Mouse (Mus musculus): Measurements from ENCODE around the gene Capn7. TPM values are rescaled to one million over a fixed set of nuclear protein-coding genes. Genes with fewer than 3 reads are reported as not detected.
A peak's percentile ranks its signal among the peaks of the same experiment; 100 is the strongest.

The Capn7 gene
- total and polyA plus RNA-seq, 2 experiments from 2014 or later = 51.4 to 71.3 TPM

DNA sequence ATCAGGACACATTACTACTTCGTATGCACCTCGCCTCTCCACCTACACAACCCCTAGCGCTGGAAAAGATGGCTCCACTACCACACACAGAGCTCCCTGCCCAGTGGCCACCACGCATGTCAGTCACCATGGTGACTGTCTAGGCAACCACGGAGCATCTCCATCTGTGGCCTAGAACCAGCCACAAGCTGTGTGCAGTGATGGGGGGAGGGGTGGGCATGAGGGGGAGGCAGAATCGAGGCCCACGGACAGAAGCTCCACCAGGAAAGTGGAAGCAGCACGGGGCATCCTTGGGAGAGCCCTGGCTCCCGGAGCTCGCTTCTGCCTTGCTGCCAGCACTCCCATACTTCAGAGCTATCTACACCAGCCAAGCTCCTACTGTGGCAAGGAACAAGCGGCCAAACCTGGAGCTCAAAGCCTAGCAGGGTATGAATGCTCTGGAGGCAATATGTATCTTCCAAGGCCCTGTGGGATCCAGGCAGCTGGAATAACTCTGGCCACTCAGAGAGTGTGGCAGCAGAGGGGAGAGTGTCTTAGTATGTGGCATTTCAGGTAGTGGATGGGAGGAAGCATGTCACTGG is 47.1 kb downstream of the Capn7 start:
- no peak for TF ChIP-seq CTCF (IDR thresholded peaks at IDR 0.05; ENCODE audit: low read depth)
- ATAC-seq = peak; percentile 78
- Histone ChIP-seq H3K27ac (ENCODE audit: low read depth, low read length) (no peak overlapping the region), H3K4me2 (ENCODE audit: low read depth) (no peak overlapping the region), H3K9me3 (ENCODE audit: low read length) (no peaks in the 10 kb centered on the region), H3K4me3 (ENCODE audit: low read depth, low read length) (no peak overlapping the region), H3K27me3 (ENCODE audit: insufficient read depth, low read length) (no peaks in the 10 kb centered on the region), H3K4me1 (ENCODE audit: insufficient read depth) (no peaks in the 10 kb centered on the region), H3K36me3 (ENCODE audit: insufficient read depth) (peaks cover 20% of the 10 kb centered on the region), H3K9ac (no peak overlapping the region)
- DNase-seq = no peak
- WGBS = 75% methylated on average over 11 of the region's 11 CpGs

DNA sequence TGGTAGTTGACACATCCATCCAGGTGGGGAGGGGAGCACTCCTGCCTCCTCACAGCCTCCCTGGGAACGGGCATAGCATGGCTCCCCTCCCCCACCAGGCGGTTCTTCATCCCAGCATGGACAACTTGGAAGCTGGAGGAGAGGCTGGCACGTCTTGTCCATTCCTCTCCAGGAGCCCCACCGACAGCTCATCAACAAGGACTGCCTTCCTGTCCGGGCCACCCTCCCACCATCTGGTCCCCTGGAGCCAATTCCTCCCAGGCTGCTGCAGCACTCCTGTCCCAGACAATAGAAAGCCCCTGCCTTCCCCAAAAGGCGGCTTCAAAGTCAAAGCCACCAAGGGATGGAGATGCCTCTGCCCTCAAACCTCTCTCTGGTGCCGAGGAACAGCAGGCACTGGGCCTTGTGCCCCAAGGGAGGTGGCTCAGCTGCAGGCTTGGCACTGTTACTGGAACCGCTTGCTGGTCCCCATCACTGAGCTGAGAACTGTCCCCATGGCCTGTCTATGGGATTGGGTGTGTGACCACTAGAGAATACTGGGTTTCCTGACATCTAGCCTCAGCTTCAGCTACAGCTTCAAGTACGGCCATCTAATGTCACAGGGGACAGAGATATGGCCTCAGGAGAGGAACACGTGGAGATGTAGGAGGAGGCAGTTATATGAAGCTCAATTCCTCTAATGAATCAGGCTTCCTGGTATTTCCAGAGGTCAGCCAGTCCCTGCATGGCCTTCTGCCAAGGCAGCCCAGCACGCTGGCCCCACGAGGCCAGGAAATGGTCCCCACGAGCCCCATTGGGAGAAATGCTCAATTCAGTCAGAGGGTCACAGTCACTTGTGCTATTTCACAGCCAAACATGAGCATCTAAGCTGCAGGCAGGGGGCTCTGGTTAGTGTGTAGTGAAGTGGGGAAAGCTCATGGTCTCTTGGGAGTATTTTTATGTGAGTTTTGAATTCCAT is 48.2 kb downstream of the Capn7 start:
- no peaks in the 10 kb centered on the region for H3K9me3 ChIP-seq (ENCODE audit: low read length)
- DNase-seq (no peak), ATAC-seq (no peak)
- H3K27ac ChIP-seq (ENCODE audit: low read depth, low read length) = peak overlapping the region; percentile 40; the same call in 1 of the 2 replicates
- H3K4me1 ChIP-seq (ENCODE audit: insufficient read depth) = no peaks in the 10 kb centered on the region
- TF ChIP-seq CTCF (IDR thresholded peaks at IDR 0.05; ENCODE audit: low read depth) = no peak
- 70% methylated on average over 13 of the region's 13 CpGs for WGBS
- H3K4me3 ChIP-seq (ENCODE audit: low read depth, low read length) = no peak overlapping the region
- peaks cover 12% of the 10 kb centered on the region; the same call in 1 of the 2 replicates for H3K36me3 ChIP-seq (ENCODE audit: insufficient read depth)
- no peaks in the 10 kb centered on the region for H3K27me3 ChIP-seq (ENCODE audit: insufficient read depth, low read length)
- no peak overlapping the region for H3K4me2 ChIP-seq (ENCODE audit: low read depth)
- no peak overlapping the region for H3K9ac ChIP-seq

DNA sequence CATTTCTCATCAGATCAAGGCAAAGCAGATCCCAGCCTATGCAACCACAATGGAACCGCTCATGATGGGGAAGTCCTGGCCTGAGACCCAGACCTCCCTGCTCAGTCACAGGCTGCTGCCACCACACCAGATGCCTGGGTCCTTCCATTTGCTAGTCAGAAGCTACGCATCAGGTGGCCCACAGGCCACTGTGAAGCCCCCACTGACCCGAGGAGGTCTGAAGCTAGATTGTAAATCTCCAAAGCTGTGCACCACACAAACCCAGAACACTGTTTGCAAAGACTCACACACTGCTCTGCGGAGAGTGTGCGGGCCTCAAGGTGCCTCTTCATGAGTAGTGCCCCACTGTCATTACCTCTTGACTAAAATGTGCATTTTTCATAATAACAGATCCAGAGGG is 49.0 kb downstream of the Capn7 start:
- H3K27ac ChIP-seq (ENCODE audit: low read depth, low read length) = no peak overlapping the region
- no peak for TF ChIP-seq CTCF (IDR thresholded peaks at IDR 0.05; ENCODE audit: low read depth)
- H3K4me3 ChIP-seq (ENCODE audit: low read depth, low read length) = no peak overlapping the region
- DNase-seq (no peak), ATAC-seq (no peak)
- H3K4me1 ChIP-seq (ENCODE audit: insufficient read depth) = no peaks in the 10 kb centered on the region
- H3K36me3 ChIP-seq (ENCODE audit: insufficient read depth) = peaks cover 12% of the 10 kb centered on the region; the same call in 1 of the 2 replicates
- H3K4me2 ChIP-seq (ENCODE audit: low read depth) = no peak overlapping the region
- 96% methylated on average over 5 of the region's 5 CpGs for WGBS
- H3K9me3 ChIP-seq (ENCODE audit: low read length) = no peaks in the 10 kb centered on the region
- H3K27me3 ChIP-seq (ENCODE audit: insufficient read depth, low read length) = no peaks in the 10 kb centered on the region
- no peak overlapping the region for H3K9ac ChIP-seq

DNA sequence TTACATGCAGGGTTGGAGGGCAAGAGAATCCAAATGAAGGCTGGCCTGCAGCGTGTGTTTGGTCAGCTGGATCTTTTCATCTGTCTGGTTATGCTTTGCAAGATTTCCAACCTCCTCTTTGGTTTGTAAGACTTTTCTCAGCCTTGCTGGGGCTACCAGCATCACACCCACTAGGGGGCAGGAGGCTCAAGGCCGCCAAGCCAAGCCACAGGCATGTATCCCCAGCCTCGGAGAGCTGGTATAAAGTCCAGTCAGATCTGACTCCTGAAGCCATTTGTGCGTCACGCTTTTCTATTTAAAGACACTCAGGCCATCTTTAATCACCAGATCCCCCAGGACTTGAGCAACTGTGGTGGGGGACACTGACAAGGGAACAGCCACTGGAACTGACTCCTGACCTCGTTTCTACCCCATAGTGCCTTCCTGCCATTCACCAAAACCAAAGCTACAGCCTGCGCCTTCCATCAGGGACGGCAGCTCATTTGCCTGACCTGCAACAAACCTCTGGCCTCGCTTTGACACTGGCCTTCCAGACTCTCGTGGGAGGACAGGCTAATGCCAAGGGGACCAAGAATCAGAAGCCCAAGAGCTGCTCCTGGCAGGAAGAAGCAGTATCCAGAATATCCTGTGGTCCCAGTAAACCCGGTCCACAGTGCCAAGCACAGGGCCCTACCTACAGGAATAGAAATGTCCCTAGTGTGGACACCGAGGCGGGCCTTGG is 49.7 kb downstream of the Capn7 start:
- Histone ChIP-seq H3K9me3 (ENCODE audit: low read length) (no peaks in the 10 kb centered on the region), H3K9ac (no peak overlapping the region), H3K36me3 (ENCODE audit: insufficient read depth) (peaks cover 12% of the 10 kb centered on the region; the same call in 1 of the 2 replicates), H3K4me3 (ENCODE audit: low read depth, low read length) (no peak overlapping the region), H3K27ac (ENCODE audit: low read depth, low read length) (no peak overlapping the region), H3K4me1 (ENCODE audit: insufficient read depth) (no peaks in the 10 kb centered on the region), H3K4me2 (ENCODE audit: low read depth) (no peak overlapping the region), H3K27me3 (ENCODE audit: insufficient read depth, low read length) (no peaks in the 10 kb centered on the region)
- peak; percentile 54; the same call in 1 of the 2 replicates for ATAC-seq
- peak; percentile 62 for DNase-seq
- 56% methylated on average over 13 of the region's 13 CpGs for WGBS
- peak; percentile 76 for TF ChIP-seq CTCF (IDR thresholded peaks at IDR 0.05; ENCODE audit: low read depth)

DNA sequence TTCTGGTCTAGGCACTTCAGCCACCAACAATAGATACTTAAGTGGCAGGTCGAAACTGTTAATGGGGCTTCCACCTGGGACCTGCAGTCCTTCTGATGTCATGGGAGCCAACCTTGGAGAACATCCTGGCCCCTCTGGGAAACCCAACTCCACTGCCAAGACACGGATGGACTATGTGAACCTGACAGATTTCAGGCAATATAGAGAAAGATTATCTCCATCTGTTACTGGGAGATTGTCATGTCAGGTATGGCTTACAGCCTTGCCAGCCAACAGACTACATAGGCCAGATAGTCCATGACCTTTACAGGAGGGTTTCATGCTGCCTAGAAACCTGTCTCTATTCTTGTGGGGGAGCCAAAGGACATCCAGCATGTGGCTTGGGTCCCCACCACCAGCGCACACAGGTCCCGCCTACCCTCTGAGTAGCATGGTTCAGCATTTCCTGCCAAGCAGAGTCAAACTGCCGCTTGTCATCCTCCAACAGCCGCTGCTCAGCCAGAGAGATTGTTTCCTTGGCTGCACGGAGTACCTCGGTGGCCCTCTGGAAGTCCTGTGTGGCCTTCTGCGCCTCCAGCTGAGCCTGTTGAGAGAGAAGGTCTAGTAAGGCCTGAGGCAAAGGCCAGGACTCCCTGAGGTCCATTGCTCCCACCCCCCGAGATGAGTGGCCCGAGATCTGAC is 51.0 kb downstream of the Capn7 start:
- Histone ChIP-seq H3K27ac (ENCODE audit: low read depth, low read length) (no peak overlapping the region), H3K4me1 (ENCODE audit: insufficient read depth) (no peaks in the 10 kb centered on the region), H3K4me3 (ENCODE audit: low read depth, low read length) (no peak overlapping the region), H3K9me3 (ENCODE audit: low read length) (no peaks in the 10 kb centered on the region), H3K36me3 (ENCODE audit: insufficient read depth) (peaks cover 12% of the 10 kb centered on the region; the same call in 1 of the 2 replicates), H3K27me3 (ENCODE audit: insufficient read depth, low read length) (no peaks in the 10 kb centered on the region), H3K4me2 (ENCODE audit: low read depth) (no peak overlapping the region), H3K9ac (no peak overlapping the region)
- DNase-seq (no peak), ATAC-seq (no peak)
- no peak for TF ChIP-seq CTCF (IDR thresholded peaks at IDR 0.05; ENCODE audit: low read depth)
- 82% methylated on average over 11 of the region's 11 CpGs for WGBS

DNA sequence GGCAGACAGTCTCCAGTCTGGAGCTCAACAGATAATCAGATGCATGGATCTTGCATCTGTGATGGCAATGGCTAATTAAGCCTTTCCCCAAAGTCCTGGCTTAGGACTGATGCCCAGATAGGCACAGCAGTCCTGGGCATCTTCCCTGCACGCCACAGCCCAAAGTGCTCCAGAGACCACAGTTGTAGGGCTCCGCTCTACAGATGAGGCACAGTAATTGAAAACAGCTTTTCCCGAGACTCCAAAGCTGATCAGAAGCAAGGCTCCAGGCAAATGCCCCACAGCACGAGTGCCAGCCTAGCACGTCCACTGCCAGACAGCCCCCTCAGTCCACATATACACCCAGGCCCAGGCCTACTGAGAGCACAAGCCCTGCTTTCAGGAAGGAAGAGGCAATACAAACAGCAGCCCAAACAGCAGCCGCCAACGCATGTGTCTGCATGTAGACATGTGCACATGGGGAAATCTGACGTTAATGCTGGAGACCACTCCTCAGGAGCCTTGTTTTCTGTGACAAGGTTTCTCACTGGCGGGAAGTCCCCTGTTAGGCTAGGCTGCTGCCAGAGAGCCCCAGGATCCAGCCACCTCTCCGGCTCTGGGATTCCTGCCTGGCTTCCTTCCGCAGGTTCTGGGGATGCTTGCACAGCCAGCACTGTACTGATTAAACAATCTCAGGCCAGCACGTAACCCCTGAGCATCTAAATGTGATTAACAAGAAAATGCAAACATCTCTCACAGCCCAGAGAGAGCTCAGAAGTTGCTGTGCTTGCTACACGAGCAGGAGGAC is 51.8 kb downstream of the Capn7 start:
- no peak overlapping the region for H3K4me2 ChIP-seq (ENCODE audit: low read depth)
- H3K9me3 ChIP-seq (ENCODE audit: low read length) = no peaks in the 10 kb centered on the region
- no peaks in the 10 kb centered on the region for H3K4me1 ChIP-seq (ENCODE audit: insufficient read depth)
- ATAC-seq (no peak), DNase-seq (no peak)
- H3K36me3 ChIP-seq (ENCODE audit: insufficient read depth) = peaks cover 9% of the 10 kb centered on the region; the same call in 1 of the 2 replicates
- H3K4me3 ChIP-seq (ENCODE audit: low read depth, low read length) = no peak overlapping the region
- H3K27me3 ChIP-seq (ENCODE audit: insufficient read depth, low read length) = no peaks in the 10 kb centered on the region
- H3K27ac ChIP-seq (ENCODE audit: low read depth, low read length) = no peak overlapping the region
- no peak overlapping the region for H3K9ac ChIP-seq
- TF ChIP-seq CTCF (IDR thresholded peaks at IDR 0.05; ENCODE audit: low read depth) = no peak
- 76% methylated on average over 13 of the region's 13 CpGs for WGBS

Data from forebrain, postnatal 0 days (tissue).